Mouse (Mus musculus) embryo, embryonic 11 days (tissue): Measurements from ENCODE around the gene Nup210l.
A peak's percentile ranks its signal among the peaks of the same experiment; 100 is the strongest.
"Not testable (repeated sequence)": the region's sequence is repeated elsewhere in the genome, so short reads cannot be mapped to it uniquely, and the experiment has no call there.

Experiments
- DNase-seq: peaks from one replicate; pipeline ENCODE4 v3.0.0-alpha.2; 2015

Nup210l gene

DNA sequence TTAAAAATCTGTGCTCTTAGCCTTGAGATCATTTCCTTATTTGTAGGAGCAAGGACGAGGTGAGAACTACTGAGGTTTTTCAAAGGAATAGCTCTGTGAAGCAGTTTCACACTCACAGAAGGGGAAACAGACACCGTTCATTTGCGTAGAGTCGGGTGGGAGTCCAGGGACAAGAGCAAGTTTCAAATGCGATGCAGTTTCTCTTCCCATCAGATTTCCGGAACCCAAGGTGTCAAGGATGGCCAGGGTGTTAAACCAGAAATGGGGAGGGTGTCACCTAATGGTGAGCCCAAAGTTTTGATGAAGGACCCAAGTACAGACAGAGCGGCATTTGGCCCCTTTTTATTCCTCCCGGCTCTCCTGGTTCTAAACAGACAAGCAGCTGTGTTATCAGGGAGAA is 127.1 kb downstream of the Nup210l start:
- DNase-seq, result no peak

- peak; percentile 96 for DNase-seq
Observed at GRCm38 (mm10) chr3:90231507-90232333, 127.8 kb downstream of the Nup210l start, which contains the start of gene Jtb. Jtb (plus strand) TSS chr3:90231597.

- DNase-seq, result no peak
Observed at GRCm38 (mm10) chr3:90241251-90241650, 137.3 kb downstream of the Nup210l start.

DNA sequence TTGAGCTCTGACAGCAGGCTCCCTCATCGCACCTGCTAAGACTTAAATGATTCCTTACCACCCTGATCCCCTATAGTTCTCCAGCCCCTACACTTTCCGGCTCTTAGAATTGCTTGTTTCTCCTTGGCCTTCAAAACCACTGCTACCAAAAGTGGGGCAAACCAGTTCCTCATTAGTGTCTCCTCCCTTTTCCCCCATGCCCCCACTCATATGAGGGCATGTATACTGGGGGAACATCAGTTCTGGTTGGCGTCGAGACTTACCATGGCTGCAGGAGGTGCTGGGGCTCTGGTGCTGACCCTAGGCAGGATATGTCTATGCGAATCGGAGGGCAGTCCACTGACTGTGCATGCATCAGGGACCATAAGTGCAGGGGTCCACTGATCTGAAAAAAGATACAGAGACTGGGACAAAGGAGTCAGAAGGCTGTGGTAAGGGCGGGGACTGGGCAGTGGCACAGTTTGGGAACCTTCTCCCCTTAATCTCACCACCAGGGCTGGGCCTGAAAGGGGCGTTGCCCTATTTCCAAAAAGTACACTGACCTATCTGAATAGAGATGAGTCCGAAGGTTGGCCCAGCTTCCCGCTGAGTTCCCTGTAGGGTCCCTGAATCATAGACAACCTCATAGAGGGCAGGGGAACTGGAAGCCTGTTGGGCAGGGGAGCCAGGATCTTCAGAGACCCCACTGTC is 137.9 kb downstream of the Nup210l start:
- DNase-seq, result no peak

GRCm38 (mm10) chr3:90242984-90243775 is 139.2 kb downstream of the Nup210l start, which contains the start of gene Creb3l4:
Creb3l4 (minus strand) TSS chr3:90243512.
- peak; percentile 87 for DNase-seq

DNA sequence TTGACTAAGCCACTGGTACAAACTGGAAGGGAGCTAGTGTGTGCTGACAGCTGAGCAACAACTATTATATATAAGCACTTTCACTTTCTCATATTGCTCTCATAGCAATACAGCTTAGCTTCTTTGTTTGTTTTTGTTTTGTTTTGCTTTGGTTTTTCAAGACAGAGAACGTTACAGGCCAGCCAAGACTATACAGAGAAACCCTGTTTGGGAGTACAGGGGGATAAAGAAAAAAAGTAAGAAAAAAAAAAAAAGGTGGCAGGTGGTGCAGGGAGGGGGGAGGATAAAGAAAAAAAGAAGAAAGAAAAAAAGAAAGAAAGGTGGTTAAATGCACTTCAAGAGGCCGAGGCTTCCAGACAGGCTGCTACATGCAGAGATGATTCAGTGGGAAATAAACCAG is 141.5 kb downstream of the Nup210l start:
- no peak for DNase-seq

DNA sequence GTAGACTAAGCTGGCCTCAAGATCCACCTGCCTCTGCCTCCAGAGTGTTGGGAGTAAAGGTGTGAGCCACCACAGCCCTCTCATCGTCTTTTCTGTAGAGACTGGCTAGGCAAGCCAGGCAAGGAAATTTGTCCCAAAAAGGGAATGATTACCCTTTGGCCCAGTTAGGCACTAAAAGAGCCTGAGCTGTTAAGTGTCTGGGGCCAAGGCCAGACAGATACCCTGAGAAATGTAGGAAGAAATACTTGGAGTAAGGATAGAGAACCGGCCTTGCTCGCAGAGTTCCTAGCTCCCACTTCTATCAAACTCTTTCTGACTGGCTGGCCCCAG is 143.7 kb downstream of the Nup210l start:
- no peak for DNase-seq

DNA sequence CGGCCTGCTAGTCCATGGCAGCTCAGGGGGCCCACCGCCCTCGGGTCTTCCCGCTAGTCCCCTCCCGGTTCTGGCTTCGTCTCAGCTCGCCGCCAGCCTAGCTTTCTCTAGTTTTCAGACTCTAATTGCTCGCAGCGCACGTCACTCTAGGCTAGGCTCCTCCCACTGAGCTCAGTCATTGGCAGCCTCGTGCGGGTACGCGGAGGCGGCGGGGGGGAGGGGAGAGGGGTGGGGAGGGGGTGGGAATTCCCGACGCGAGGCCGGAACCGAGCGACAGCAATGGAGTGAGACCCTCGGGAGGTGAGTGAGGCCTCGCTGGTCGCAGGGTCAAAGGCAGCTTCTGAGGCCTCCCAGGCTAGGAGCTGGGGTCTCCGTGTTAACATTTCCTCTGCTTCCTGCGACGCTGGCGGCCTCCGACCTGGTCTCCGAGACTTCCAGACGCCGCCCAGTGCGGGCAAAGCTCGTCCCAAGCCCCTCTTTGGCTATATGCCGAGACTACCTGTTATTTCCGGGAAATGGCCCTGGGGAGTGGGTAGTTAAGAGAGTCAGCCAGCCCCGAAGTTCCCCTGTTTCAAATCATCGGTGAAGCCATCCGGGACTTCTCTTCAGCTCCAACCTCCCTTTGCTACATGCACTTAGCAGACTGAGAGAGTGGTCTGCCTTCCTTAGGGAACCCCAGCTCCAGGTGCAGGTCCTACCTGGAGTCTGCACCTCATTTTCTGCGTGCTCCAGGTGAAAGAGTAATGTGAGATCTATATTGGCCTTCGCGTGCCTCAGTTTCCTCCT is 144.2 kb downstream of the Nup210l start, which contains the start of gene Slc39a1:
Gene Slc39a1, plus strand, starts transcription at position 213 of the 786 bp plus-strand sequence.
- peak; percentile 99 for DNase-seq

- DNase-seq, result peak; percentile 45
Observed at GRCm38 (mm10) chr3:90248746-90249100, 144.8 kb downstream of the Nup210l start.

DNA sequence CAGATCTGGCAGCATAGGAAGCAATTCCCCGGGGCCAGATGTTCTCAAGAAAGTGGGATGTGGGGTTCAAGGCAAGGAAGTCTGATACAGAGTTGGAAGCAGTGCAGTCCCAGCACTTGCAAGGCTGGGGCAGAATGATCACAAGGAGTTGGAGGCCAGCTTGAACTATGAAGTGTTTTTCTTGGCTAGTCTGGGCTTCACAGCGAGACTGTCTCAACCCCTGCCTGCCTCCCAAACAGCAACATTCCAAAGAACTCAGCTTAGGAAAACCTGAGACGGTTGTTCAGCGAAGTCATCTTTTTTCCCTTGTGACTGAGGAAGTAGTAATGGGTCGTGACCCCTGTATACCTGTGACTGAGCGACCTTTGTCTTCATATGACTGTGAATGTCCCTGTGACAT is 146.9 kb downstream of the Nup210l start:
- no peak for DNase-seq

GRCm38 (mm10) chr3:90251731-90252226 is 147.8 kb downstream of the Nup210l start:
- not testable (repeated sequence) for DNase-seq

DNA sequence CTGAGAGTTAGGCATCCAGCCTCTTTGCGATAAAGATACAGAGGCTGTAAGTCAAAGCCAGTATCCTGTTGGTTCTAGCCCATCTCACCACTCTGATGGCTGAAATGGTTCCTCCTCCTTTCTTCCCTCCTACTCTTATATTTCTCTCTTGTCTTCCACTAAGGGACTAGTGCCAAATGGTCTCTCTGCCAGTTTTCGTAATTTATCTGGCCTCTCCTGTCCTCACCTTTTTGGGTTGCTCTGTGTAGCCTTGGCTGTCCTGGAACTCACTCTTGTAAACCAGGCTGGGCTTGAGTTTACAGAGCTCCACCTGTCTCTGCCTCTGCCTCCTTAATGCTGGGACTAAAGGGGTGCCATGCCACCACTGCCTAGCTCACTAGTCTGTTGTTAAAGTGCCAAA is 148.7 kb downstream of the Nup210l start:
- not testable (repeated sequence) for DNase-seq

DNA sequence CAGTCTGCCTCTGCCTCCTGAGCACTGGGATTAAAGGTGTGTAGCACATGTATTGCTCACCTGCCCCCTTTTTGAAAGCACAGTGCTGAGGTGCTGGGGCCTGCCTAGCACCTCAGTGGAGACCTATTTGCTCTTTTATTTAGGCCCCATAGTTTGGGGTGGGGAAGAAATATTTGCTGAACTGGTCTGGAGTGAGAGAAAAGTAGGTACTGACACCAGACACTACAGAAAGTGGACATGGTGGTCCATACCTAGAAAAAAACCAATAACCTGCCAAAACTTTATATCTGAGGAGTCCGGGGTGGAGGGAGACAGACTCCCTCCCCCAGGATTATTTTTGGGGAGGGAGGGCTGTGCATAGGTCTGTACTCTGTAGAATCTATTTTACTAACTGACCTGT is 149.2 kb downstream of the Nup210l start:
- DNase-seq, result not testable (repeated sequence)

GRCm38 (mm10) chr3:90253653-90254418 is 149.9 kb downstream of the Nup210l start, which contains the start of gene Crtc2:
Crtc2 (plus strand) TSS chr3:90254163.
- peak; percentile 98 for DNase-seq

DNA sequence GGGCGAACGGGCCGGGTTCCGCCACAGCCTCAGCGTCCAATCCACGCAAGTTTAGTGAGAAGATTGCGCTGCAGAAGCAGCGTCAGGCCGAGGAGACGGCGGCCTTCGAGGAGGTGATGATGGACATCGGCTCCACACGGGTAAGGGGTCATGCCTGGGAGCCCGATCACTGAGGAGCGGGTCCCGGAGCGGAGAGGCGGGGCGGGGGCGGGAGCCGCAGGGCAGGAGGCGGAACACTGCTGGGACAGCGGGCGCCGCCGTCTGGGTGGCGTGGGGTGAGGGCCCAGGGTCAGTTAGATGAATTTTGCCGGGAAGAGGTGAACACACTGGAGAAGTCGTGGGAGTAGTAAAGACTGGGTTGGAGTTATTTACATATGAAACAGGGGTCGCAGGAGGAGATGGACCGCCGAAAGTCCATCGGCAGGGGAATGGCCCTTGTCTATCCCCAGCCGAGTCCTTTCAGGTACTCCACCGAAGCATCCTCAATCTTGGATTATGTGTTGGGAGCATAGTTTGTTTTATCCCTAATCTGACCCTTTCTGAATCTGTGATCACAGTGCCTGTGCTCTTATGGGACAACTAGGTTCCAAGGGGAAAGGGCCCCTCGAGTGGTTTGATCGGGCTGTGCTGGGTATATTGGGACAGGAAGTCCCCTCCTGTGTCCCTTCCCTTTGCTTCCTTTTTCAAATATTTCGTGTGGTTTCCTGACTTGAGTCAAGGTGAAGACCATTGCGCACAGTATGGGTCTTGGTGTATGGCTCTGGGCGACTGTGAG is 150.7 kb downstream of the Nup210l start:
- peak; percentile 38 for DNase-seq

DNA sequence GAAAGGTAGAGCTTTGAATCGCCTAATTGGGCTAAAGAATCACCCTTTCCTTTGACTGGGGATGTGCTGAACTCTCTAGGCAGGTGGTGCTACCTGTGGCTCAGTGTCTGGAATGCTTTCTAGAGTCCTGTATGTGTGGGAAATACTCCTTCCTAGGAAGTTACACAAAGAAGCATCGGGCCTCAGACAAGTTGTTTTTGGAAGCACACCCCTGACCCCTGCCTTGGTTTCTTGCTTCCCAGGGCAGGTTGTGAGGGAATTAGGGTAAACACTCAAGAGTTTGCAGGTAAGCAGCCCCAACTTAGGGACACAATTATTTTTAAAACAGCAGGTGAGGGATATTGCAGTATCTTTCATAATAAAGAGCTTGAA is 151.2 kb downstream of the Nup210l start:
- DNase-seq, result no peak

DNA sequence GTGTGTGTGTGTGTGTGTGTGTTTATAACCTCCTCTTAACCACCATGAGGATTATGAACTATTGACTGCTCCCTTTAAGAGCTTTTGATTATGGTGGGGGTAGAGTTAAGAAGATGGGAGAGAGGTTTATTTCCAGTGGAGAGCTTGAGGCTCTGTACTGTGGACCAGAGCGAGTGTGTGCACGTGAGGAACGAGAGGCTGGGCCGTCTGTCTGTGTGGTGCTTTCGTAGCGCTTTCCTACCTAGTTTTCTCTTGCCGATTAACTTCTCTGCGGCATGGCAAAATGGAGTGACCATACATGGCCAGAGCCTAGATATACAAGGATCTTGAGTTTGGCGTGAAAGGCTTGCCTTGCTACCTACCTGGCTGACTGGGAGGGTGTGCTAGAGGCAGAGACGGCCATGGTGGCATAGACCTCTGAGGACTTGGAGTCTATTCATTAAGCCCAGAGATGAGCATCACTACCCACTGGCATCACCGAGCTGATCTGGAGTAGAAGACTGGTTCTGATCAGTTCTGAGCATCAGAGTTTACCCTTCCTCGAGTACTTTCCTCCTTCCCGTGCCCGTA is 151.9 kb downstream of the Nup210l start:
- no peak for DNase-seq

- no peak for DNase-seq
Observed at GRCm38 (mm10) chr3:90256731-90257530, 153.0 kb downstream of the Nup210l start.

GRCm38 (mm10) chr3:90258521-90258920 is 154.6 kb downstream of the Nup210l start:
- no peak for DNase-seq
